Mouse (Mus musculus) G1E (cell line): ENCODE data around the gene Gna11. TPM values are rescaled to one million over a fixed set of nuclear protein-coding genes. Genes with fewer than 3 reads are reported as not detected.

ENCODE experiments used
- ATAC-seq: 2 replicates; pipeline ENCODE4 v1.8.0; 2016; ENCODE audit warnings: mild to moderate bottlenecking; ENCODE audit not compliant: insufficient number of reproducible peaks, poor library complexity, low FRiP score, severe bottlenecking; ENCODE audit errors: extremely low read depth
- DNase-seq: peaks from one replicate; pipeline ENCODE4 v3.0.0; 2012; ENCODE audit warnings: low spot score
- H3K27me3 ChIP-seq: 2 replicates; pipeline ENCODE4 v1.6.1; 2012; ENCODE audit warnings: mild to moderate bottlenecking, low read length, inconsistent platforms; ENCODE audit not compliant: insufficient read depth
- H3K36me3 ChIP-seq: replicated peaks from 2 replicates; pipeline ENCODE3; 2012; ENCODE audit warnings: mild to moderate bottlenecking, inconsistent platforms
- H3K4me1 ChIP-seq: 2 replicates; pipeline ENCODE4 v1.6.1; 2012; ENCODE audit warnings: low read depth, low read length, inconsistent platforms, mixed read lengths; ENCODE audit not compliant: insufficient read depth
- H3K4me3 ChIP-seq: 2 replicates; pipeline ENCODE4 v1.5.1; 2012; ENCODE audit warnings: low read depth, mild to moderate bottlenecking, inconsistent platforms, low read length, moderate library complexity, mixed read lengths
- H3K9me3 ChIP-seq: replicated peaks from 2 replicates; pipeline ENCODE4 v1.6.1; 2012; ENCODE audit warnings: inconsistent platforms
- CTCF ChIP-seq: IDR thresholded peaks from 2 replicates; pipeline ENCODE4 v1.5.1; 2012; ENCODE audit warnings: low read depth, low read length, inconsistent platforms, mixed read lengths
- GATA1 ChIP-seq: IDR thresholded peaks from 2 replicates; pipeline ENCODE4 v1.6.1; 2012; ENCODE audit warnings: borderline replicate concordance, low read length, inconsistent platforms, mixed read lengths
- GATA2 ChIP-seq: IDR thresholded peaks from 2 replicates; pipeline ENCODE4 v1.6.1; 2012; ENCODE audit warnings: low read depth, low read length, inconsistent platforms, borderline replicate concordance
- POLR2AphosphoS5 ChIP-seq: IDR thresholded peaks from 2 replicates; pipeline ENCODE4 v1.6.1; 2012; ENCODE audit warnings: low read depth, low read length, inconsistent platforms; ENCODE audit not compliant: insufficient replicate concordance
- TAL1 ChIP-seq: conservative IDR thresholded peaks from 2 replicates; pipeline ENCODE4 v1.6.1; 2012; ENCODE audit warnings: low read depth, low read length, inconsistent platforms, mixed read lengths
- polyA plus RNA-seq: library from polyadenylated mRNA; stranded (reverse); fragments of >175 nt; gene quantifications from 2 replicates; pipeline ENCODE4 v1.2.3, GENCODE M21; 2012
- total RNA-seq, 2 experiments: library from RNA; stranded (forward) in 1 of 2; stranded (reverse) in 1 of 2; fragments of 200-1000 nt in 1 of 2; fragments of >200 nt in 1 of 2; fragmentation: Nextera tagmentation in 1 of 2; gene quantifications; 2 replicates each; pipeline ENCODE4 v1.2.3; 2014 to 2017

Gene Gna11
- total and polyA plus RNA-seq, 3 experiments, result 6.5 to 14.0 (median 9.7) TPM

DNA sequence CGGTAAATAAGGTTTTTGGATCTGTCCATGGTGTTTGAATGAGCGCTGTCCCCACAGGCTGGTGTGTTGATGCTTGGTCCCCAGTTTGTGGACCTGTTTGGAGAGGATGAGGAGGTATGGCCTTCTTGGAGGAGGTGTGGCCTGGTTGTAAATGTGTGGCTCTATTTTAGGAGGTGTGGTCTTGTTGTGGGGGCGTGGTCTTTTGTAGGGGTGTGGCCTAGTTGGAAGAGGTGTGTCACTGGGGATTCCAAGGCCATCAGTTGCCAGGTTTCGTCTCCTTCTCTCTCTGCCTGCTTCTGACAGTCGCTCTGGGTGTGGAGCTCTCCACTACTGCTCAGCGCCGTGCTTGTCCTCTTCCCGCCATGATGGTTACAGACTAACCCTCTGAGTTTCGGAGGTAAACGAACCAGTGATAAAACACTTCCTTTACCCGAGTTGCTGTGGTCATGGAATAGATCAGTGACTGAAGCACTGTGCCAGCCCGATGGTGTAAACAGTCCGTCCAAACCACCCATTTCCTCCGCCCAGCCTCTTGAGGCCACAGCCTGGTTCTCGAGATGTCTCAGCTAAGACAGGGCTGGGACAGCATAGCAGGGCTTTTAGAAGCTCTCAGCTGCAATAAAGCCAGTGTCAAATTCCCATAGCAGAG, 39.9 kb downstream of the Gna11 start:
- H3K36me3 ChIP-seq, result peaks cover 92% of the 10 kb centered on the region
- H3K27me3 ChIP-seq, result no peaks in the 10 kb centered on the region
- TF ChIP-seq TAL1 (no peak), GATA2 (no peak), CTCF (no peak), GATA1 (no peak), POLR2AphosphoS5 (no peak)
- H3K9me3 ChIP-seq, result 0 out of 2 replicates have a peak, but pooled peaks cover 5% of the 10 kb centered on the region
- peaks cover 50% of the 10 kb centered on the region for H3K4me1 ChIP-seq
- no peak for DNase-seq
- H3K4me3 ChIP-seq, result no peak overlapping the region
- ATAC-seq, result no peak

DNA sequence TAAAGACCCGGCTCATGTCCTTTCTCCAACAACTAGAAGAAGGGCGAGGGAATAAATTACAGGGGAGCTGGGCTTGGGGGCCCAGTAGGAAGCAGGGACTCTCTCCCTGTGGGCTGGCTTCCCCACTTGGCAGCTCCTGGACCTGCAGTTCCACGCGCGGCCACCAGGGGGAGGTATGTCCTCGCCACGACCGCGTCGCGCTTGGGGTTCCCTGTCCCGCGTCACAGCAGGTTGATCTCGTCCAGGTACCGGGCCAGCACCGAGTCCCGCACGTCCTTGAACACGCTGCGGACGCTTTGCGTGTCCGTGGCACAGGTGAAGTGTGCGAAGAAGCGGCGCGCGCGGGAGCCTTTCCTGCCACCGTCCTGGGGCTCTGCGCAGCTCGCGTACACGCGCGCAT, 42.3 kb downstream of the Gna11 start:
- Histone ChIP-seq H3K9me3 (0 out of 2 replicates have a peak, but pooled peaks cover 5% of the 10 kb centered on the region), H3K36me3 (peaks cover 81% of the 10 kb centered on the region), H3K4me3 (peak overlapping the region; percentile 57; the same call in 1 of the 2 replicates), H3K4me1 (peaks cover 49% of the 10 kb centered on the region), H3K27me3 (no peaks in the 10 kb centered on the region)
- TF ChIP-seq TAL1 (no peak), POLR2AphosphoS5 (no peak), CTCF (peak; percentile 99), GATA1 (no peak), GATA2 (no peak)
- no peak for ATAC-seq
- peak; percentile 67 for DNase-seq

DNA sequence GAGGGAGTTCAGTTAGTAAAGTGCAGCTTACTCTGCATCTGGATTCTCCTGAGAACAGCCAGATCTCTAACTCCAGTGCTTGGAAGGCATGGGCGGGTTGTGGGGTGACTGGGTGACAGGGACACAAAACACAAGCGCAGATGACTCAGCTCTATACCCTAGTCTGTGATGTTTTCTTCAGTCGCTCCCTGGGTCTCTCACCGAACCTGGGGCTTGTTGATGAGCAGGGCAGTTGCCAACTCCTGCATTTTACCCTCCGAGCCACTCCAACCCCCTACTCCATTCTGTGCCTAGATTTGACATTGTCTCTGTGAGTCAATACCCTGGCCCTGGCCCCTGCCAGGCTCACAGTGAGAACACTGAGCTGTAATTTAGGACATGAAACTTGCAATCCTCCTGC, 43.1 kb downstream of the Gna11 start:
- Histone ChIP-seq H3K9me3 (0 out of 2 replicates have a peak, but pooled peaks cover 5% of the 10 kb centered on the region), H3K27me3 (no peaks in the 10 kb centered on the region), H3K4me1 (peaks cover 53% of the 10 kb centered on the region), H3K36me3 (peaks cover 75% of the 10 kb centered on the region), H3K4me3 (no peak overlapping the region)
- DNase-seq (no peak), ATAC-seq (no peak)
- TF ChIP-seq TAL1 (no peak), CTCF (no peak), POLR2AphosphoS5 (no peak), GATA2 (no peak), GATA1 (no peak)

DNA sequence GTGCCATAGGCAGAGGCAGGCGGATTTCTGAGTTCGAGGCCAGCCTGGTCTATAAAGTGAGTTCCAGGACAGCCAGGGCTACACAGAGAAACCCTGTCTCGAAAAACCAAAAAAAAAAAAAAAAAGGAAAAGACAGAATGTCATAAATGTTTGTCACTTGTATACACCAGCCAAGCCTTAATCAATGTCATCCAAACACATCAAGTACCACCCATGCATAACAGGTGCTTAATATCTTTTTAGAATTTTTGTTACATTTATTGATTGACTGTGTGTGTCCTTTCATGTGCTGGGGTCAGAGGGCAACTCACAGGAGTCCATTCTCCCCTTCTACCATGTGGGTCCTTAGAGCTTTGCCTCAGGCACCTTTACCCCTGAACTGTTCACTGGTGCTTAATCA, 45.0 kb downstream of the Gna11 start, which contains the start of gene S1pr4:
Gene S1pr4, minus strand, starts transcription at position 101 of the 400 bp plus-strand sequence.
- ATAC-seq (no peak), DNase-seq (no peak)
- Histone ChIP-seq H3K9me3 (0 out of 2 replicates have a peak, but pooled peaks cover 2% of the 10 kb centered on the region), H3K4me3 (peak within 1 kb of the TSS; percentile 97; the same call in 1 of the 2 replicates), H3K27me3 (no peaks in the 10 kb centered on the region), H3K36me3 (peaks cover 60% of the 10 kb centered on the region), H3K4me1 (peaks cover 67% of the 10 kb centered on the region)
- no peak for TF ChIP-seq CTCF
- TF ChIP-seq TAL1, result no peak
- TF ChIP-seq POLR2AphosphoS5, result no peak
- TF ChIP-seq GATA2, result no peak
- no peak for TF ChIP-seq GATA1

DNA sequence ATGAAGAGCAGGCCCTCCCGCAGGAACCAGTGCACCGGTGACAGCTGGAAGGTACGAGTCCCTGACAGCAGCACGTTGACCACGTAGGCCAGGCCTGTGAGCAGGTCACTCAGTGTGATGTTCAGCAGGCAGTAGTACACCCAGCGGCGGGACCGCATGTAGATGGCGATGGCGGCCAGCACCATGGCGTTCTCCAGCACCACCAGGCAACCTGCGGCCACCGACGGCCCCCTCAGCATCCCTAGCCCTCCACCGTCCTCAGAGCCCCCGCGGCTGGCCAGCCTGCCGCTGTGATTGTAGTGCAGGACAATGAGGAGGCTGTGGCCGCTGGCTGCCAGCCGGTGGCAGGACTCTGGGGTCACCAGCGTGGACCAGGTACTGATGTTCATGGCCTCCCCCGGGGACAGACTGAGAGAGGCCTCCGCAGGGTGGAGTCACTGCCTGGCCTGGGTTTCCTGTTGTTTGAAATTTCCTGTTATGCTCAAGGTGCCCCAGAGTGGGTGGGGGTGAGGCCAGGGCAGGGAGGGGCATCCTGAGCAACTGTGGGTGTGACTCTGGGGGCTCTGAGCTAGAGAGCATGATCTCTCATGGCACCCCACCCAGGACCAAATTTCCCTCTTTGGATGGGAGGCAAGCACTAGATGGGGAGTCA, 45.6 kb downstream of the Gna11 start:
- Histone ChIP-seq H3K4me1 (peaks cover 73% of the 10 kb centered on the region), H3K9me3 (no peaks in the 10 kb centered on the region), H3K4me3 (peak overlapping the region; percentile 97; the same call in 1 of the 2 replicates), H3K27me3 (no peaks in the 10 kb centered on the region), H3K36me3 (peaks cover 62% of the 10 kb centered on the region)
- DNase-seq (no peak), ATAC-seq (no peak)
- TF ChIP-seq GATA1 (no peak), POLR2AphosphoS5 (no peak)

DNA sequence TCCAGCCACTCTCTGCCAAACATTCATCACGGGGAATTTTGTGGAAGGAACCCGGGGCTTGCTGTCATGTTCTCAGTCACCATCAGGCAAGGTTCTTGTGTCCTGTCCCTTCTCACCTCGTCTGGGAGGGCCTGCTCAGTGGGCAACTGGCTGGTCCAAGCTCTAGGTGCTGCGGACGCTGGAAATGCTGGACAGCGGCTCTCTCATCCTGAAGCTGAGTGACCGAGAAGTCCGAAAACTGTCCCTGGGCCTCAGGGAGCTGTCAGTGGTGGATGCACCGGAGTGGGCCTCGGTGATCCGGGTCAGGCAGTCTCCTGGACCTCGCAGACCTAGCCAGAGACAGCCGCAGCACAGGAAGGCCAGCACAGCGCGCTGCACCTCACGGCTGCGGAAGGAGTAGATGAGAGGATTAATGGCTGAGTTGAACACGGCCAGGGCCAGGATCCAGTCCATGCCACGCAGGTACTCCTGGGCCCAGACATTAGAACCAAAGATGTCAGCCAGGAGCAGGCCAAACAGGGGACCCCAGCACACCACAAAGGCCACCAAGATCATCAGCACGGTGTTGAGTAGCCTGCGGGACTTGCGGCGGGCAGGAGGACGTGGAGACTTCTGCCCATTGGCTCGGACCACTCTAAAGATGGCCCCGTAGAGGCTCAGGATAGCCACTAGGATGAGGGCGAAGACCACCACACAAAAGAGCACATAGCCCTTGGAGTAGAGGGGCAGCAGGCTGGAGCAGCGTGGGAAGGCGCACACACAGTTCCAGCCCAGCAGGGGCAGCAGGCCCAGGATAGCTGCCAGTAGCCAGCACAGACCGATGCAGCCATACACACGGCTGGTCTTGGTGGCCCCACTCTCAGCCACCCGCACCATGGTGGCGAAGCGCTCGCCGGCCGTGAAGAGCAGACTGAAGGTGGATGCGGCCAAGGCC, 46.4 kb downstream of the Gna11 start:
- Histone ChIP-seq H3K27me3 (no peaks in the 10 kb centered on the region), H3K4me1 (peaks cover 81% of the 10 kb centered on the region), H3K4me3 (peak overlapping the region; percentile 97; the same call in 1 of the 2 replicates), H3K9me3 (no peaks in the 10 kb centered on the region), H3K36me3 (peaks cover 62% of the 10 kb centered on the region)
- ATAC-seq (no peak), DNase-seq (no peak)
- TF ChIP-seq GATA2 (no peak), CTCF (peak; percentile 14; the same call in 1 of the 2 replicates)
